Mouse (Mus musculus): ENCODE measurements around the gene 4932414N04Rik. TPM values are rescaled to one million over a fixed set of nuclear protein-coding genes. Genes with fewer than 3 reads are reported as not detected.
A peak's percentile ranks its signal among the peaks of the same experiment; 100 is the strongest.
"Not testable (repeated sequence)": the region's sequence is repeated elsewhere in the genome, so short reads cannot be mapped to it uniquely, and the experiment has no call there.

Gene 4932414N04Rik
- not detected in 2 replicates for polyA plus RNA-seq (2014; fragmentation: Nextera tagmentation; extraction: Ambion mirVana)

DNA sequence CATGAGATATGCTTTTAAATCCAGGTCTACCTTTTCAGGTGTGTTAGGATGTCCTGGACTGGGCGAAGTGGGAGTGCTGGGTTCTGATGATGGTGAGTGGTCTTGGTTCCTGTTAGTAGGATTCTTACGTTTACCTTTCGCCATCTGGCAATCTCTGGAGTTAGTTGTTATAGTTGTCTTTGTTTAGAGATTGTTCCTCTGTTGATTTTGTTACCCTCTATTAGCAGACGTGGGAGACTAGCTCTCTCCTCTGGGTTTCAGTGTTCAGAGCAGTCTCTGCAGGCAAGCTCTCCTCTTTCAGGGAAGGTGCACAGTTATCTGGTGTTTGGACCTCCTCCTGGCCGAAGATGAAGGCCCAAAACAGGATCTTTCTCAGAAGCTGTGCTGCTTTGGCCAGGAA, at the start of gene 4932414N04Rik:
Gene 4932414N04Rik (plus strand): TSS at position 301 of the 400 bp plus-strand sequence.
- not testable (repeated sequence) for ATAC-seq (ENCODE audit: low FRiP score)

GRCm38 (mm10) chr2:68732216-68732615, 75.9 kb downstream of the 4932414N04Rik start:
- Histone ChIP-seq H3K4me1 (ENCODE audit: control insufficient read depth, insufficient read depth, low read length) (no peaks in the 10 kb centered on the region), H3K36me3 (ENCODE audit: control insufficient read depth, insufficient read depth, low read length) (no peaks in the 10 kb centered on the region), H3K4me2 (no peak overlapping the region), H3K27me3 (ENCODE audit: control insufficient read depth, insufficient read depth, low read length) (no peaks in the 10 kb centered on the region), H3K9me3 (ENCODE audit: control insufficient read depth, low read length) (no peaks in the 10 kb centered on the region), H3K27ac (ENCODE audit: low read depth, low read length) (no peak overlapping the region), H3K9ac (ENCODE audit: low read length) (no peak overlapping the region), H3K4me3 (ENCODE audit: low read depth, low read length) (no peak overlapping the region)
- DNase-seq (ENCODE audit: low spot score, missing footprints) (no peak), ATAC-seq (ENCODE audit: low FRiP score) (no peak)
- WGBS, result 90% methylated on average over 2 of the region's 2 CpGs

More for the DNA sequence above, at the start of gene 4932414N04Rik:
- not testable (repeated sequence) for H3K4me3 ChIP-seq (ENCODE audit: low read depth, low read length); DNase-seq (ENCODE audit: low spot score, missing footprints); H3K9me3 ChIP-seq (ENCODE audit: control insufficient read depth, low read length); H3K4me1 ChIP-seq (ENCODE audit: control insufficient read depth, insufficient read depth, low read length); H3K36me3 ChIP-seq (ENCODE audit: control insufficient read depth, insufficient read depth, low read length); H3K9ac ChIP-seq (ENCODE audit: low read length); H3K27ac ChIP-seq (ENCODE audit: low read depth, low read length); H3K27me3 ChIP-seq (ENCODE audit: control insufficient read depth, insufficient read depth, low read length); H3K4me2 ChIP-seq
- 76% methylated on average over 1 of the region's 5 CpGs for WGBS

DNA sequence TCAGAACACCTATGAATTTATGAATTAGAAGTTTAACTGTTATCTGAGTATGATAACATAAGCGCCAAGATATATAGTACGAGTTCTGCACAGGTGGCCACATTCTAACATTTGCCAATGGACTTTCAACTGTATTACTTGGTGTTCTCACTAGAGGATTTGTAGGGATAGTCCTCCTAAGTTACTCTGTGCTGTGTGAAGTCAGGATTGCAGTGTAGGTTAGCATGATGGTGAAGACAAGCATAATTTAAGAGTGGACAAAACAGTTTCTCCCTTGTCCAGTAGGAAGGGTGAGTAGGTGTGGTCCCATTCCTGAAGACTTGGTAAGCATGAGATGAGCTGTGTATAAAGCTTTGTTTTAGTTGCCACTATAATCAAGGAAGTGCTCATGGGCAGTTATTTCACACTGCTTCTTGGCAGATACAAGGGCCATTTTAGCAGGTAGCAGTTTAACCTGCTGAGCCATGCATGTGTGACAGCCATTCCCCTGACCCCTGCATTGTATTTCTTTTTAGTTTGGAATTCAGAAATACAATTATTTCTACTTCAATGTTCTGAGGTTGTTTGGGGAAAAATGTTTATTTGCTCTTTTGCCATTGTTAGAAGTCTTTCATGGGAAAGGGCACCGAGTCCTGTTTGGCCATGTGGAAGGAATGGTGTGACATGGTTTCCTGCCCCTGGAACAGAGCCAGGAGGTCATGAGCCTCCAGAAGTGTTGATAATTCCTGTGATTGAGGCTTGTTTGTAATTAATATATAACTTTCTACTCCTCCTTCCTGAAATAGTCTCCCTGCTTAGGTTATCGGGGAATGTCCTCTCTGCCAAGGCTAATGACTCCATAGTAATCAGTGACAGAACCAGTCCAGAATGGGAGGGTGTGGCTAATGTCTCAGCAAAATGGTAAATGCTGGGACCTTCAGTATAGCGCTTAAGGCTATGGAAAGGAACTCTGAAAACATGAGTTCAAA, 83.8 kb downstream of the 4932414N04Rik start:
- no peak overlapping the region for H3K4me2 ChIP-seq
- 94% methylated on average over 5 of the region's 5 CpGs for whole genome bisulfite sequencing
- H3K9me3 ChIP-seq (ENCODE audit: control insufficient read depth, low read length), result no peaks in the 10 kb centered on the region
- H3K36me3 ChIP-seq (ENCODE audit: control insufficient read depth, insufficient read depth, low read length), result no peaks in the 10 kb centered on the region
- no peaks in the 10 kb centered on the region for H3K27me3 ChIP-seq (ENCODE audit: control insufficient read depth, insufficient read depth, low read length)
- no peak overlapping the region for H3K4me3 ChIP-seq (ENCODE audit: low read depth, low read length)
- H3K27ac ChIP-seq (ENCODE audit: low read depth, low read length), result no peak overlapping the region
- no peak overlapping the region for H3K9ac ChIP-seq (ENCODE audit: low read length)
- H3K4me1 ChIP-seq (ENCODE audit: control insufficient read depth, insufficient read depth, low read length), result no peaks in the 10 kb centered on the region
- DNase-seq (ENCODE audit: low spot score, missing footprints) (no peak), ATAC-seq (ENCODE audit: low FRiP score) (no peak)

- ATAC-seq (ENCODE audit: low FRiP score) (0 out of 2 replicates have a peak, but pooled peaks have one; percentile 24), DNase-seq (ENCODE audit: low spot score, missing footprints) (no peak)
- Histone ChIP-seq H3K4me1 (ENCODE audit: control insufficient read depth, insufficient read depth, low read length) (no peaks in the 10 kb centered on the region), H3K27me3 (ENCODE audit: control insufficient read depth, insufficient read depth, low read length) (no peaks in the 10 kb centered on the region), H3K9ac (ENCODE audit: low read length) (no peak overlapping the region), H3K4me3 (ENCODE audit: low read depth, low read length) (no peak overlapping the region), H3K9me3 (ENCODE audit: control insufficient read depth, low read length) (no peaks in the 10 kb centered on the region), H3K36me3 (ENCODE audit: control insufficient read depth, insufficient read depth, low read length) (no peaks in the 10 kb centered on the region), H3K4me2 (no peak overlapping the region), H3K27ac (ENCODE audit: low read depth, low read length) (no peak overlapping the region)
- WGBS, result 81% methylated on average over 4 of the region's 4 CpGs
Measured at GRCm38 (mm10) chr2:68744599-68744998, 88.3 kb downstream of the 4932414N04Rik start.

DNA sequence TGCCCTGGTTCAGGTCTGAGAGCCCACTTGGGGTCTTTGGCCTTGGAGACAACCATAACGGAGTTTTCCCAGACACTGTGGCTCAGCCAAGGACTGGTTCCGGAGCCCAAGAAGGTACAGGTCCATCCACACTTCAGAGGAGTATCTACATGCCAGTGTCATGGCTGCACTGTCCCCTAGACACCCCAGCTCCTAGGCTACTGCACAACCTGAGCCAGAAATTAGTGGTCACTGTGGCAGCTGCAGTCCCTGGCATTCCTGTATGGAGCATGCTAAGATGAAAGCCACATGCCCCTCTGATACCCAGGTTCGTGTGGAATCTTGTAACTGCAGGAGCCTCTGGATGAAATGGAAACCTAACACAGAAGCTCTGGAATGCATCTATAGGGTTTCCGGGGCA, 99.9 kb downstream of the 4932414N04Rik start:
- no peaks in the 10 kb centered on the region for H3K27me3 ChIP-seq (ENCODE audit: control insufficient read depth, insufficient read depth, low read length)
- H3K4me2 ChIP-seq, result no peak overlapping the region
- 74% methylated on average over 4 of the region's 4 CpGs for WGBS
- H3K4me1 ChIP-seq (ENCODE audit: control insufficient read depth, insufficient read depth, low read length), result no peaks in the 10 kb centered on the region
- no peaks in the 10 kb centered on the region for H3K9me3 ChIP-seq (ENCODE audit: control insufficient read depth, low read length)
- no peak for ATAC-seq (ENCODE audit: low FRiP score)
- no peaks in the 10 kb centered on the region for H3K36me3 ChIP-seq (ENCODE audit: control insufficient read depth, insufficient read depth, low read length)
- H3K9ac ChIP-seq (ENCODE audit: low read length), result no peak overlapping the region
- no peak overlapping the region for H3K27ac ChIP-seq (ENCODE audit: low read depth, low read length)
- no peak for DNase-seq (ENCODE audit: low spot score, missing footprints)
- H3K4me3 ChIP-seq (ENCODE audit: low read depth, low read length), result no peak overlapping the region

- H3K4me1 ChIP-seq (ENCODE audit: control insufficient read depth, insufficient read depth, low read length), result no peaks in the 10 kb centered on the region
- H3K9me3 ChIP-seq (ENCODE audit: control insufficient read depth, low read length), result no peaks in the 10 kb centered on the region
- no peak overlapping the region for H3K4me3 ChIP-seq (ENCODE audit: low read depth, low read length)
- H3K9ac ChIP-seq (ENCODE audit: low read length), result no peak overlapping the region
- no peak overlapping the region for H3K4me2 ChIP-seq
- no peaks in the 10 kb centered on the region for H3K27me3 ChIP-seq (ENCODE audit: control insufficient read depth, insufficient read depth, low read length)
- peak; percentile 89 for DNase-seq (ENCODE audit: low spot score, missing footprints)
- peak; percentile 84 for ATAC-seq (ENCODE audit: low FRiP score)
- no peaks in the 10 kb centered on the region for H3K36me3 ChIP-seq (ENCODE audit: control insufficient read depth, insufficient read depth, low read length)
- H3K27ac ChIP-seq (ENCODE audit: low read depth, low read length), result no peak overlapping the region
- 22% methylated on average over 6 of the region's 6 CpGs for WGBS
Measured at GRCm38 (mm10) chr2:68756793-68757192, 100.5 kb downstream of the 4932414N04Rik start.

- Histone ChIP-seq H3K4me3 (ENCODE audit: low read depth, low read length) (no peak overlapping the region), H3K4me1 (ENCODE audit: control insufficient read depth, insufficient read depth, low read length) (no peaks in the 10 kb centered on the region), H3K9ac (ENCODE audit: low read length) (no peak overlapping the region), H3K9me3 (ENCODE audit: control insufficient read depth, low read length) (no peaks in the 10 kb centered on the region), H3K27ac (ENCODE audit: low read depth, low read length) (no peak overlapping the region), H3K27me3 (ENCODE audit: control insufficient read depth, insufficient read depth, low read length) (no peaks in the 10 kb centered on the region), H3K4me2 (no peak overlapping the region), H3K36me3 (ENCODE audit: control insufficient read depth, insufficient read depth, low read length) (no peaks in the 10 kb centered on the region)
- DNase-seq (ENCODE audit: low spot score, missing footprints) (no peak), ATAC-seq (ENCODE audit: low FRiP score) (no peak)
- 80% methylated on average over 1 of the region's 1 CpGs for WGBS
Measured at GRCm38 (mm10) chr2:68765371-68765770, 109.1 kb downstream of the 4932414N04Rik start.

- no peak overlapping the region for H3K4me3 ChIP-seq (ENCODE audit: low read depth, low read length)
- H3K4me1 ChIP-seq (ENCODE audit: control insufficient read depth, insufficient read depth, low read length), result no peaks in the 10 kb centered on the region
- no peak overlapping the region for H3K9ac ChIP-seq (ENCODE audit: low read length)
- ATAC-seq (ENCODE audit: low FRiP score), result no peak
- WGBS, result 63% methylated on average over 6 of the region's 6 CpGs
- no peak overlapping the region for H3K27ac ChIP-seq (ENCODE audit: low read depth, low read length)
- H3K27me3 ChIP-seq (ENCODE audit: control insufficient read depth, insufficient read depth, low read length), result no peaks in the 10 kb centered on the region
- H3K4me2 ChIP-seq, result no peak overlapping the region
- H3K9me3 ChIP-seq (ENCODE audit: control insufficient read depth, low read length), result no peaks in the 10 kb centered on the region
- DNase-seq (ENCODE audit: low spot score, missing footprints), result no peak
- H3K36me3 ChIP-seq (ENCODE audit: control insufficient read depth, insufficient read depth, low read length), result no peaks in the 10 kb centered on the region
Measured at GRCm38 (mm10) chr2:68767186-68767890, 111.1 kb downstream of the 4932414N04Rik start.

Data from midbrain, embryonic 11.5 days (tissue).